Mouse (Mus musculus) testis, adult 2 months (tissue): ENCODE measurements around the gene Hsph1. TPM values are rescaled to one million over a fixed set of nuclear protein-coding genes. Genes with fewer than 3 reads are reported as not detected.

Experiments used
- H3K27ac ChIP-seq: fragments of 200-500 bp; 2 replicates; pipeline ENCODE4 v1.5.1; 2012; ENCODE audit warnings: low read depth, low read length; ENCODE audit not compliant: control insufficient read depth, insufficient read depth
- H3K27me3 ChIP-seq: fragments of 200-500 bp; 2 replicates; pipeline ENCODE4 v1.6.1; 2012; ENCODE audit warnings: mild to moderate bottlenecking, low read length, moderate library complexity; ENCODE audit not compliant: control insufficient read depth, insufficient read depth
- H3K36me3 ChIP-seq: fragments of 200-500 bp; 2 replicates; pipeline ENCODE4 v1.6.1; 2012; ENCODE audit warnings: mild to moderate bottlenecking, low read length; ENCODE audit not compliant: control insufficient read depth, insufficient read depth
- H3K4me1 ChIP-seq: fragments of 200-500 bp; 2 replicates; pipeline ENCODE4 v1.6.1; 2012; ENCODE audit warnings: low read length; ENCODE audit not compliant: control insufficient read depth, insufficient read depth
- H3K4me3 ChIP-seq: fragments of 200-500 bp; 2 replicates; pipeline ENCODE4 v1.5.1; 2012; ENCODE audit warnings: low read depth, mild to moderate bottlenecking, low read length, moderate library complexity, mixed read lengths; ENCODE audit not compliant: control insufficient read depth
- CTCF ChIP-seq: fragments of 200-500 bp; IDR thresholded peaks from 2 replicates; pipeline ENCODE4 v1.5.1; 2012; ENCODE audit warnings: low read depth, mild to moderate bottlenecking, inconsistent platforms, low read length, moderate library complexity; ENCODE audit not compliant: control insufficient read depth, insufficient read depth, insufficient replicate concordance
- POLR2A ChIP-seq: fragments of 200-500 bp; IDR thresholded peaks from 2 replicates; pipeline ENCODE4 v1.6.1; 2012; ENCODE audit warnings: low read depth, mild to moderate bottlenecking, inconsistent platforms, low read length, moderate library complexity; ENCODE audit not compliant: control insufficient read depth
- polyA plus RNA-seq: library from polyadenylated mRNA; depleted of rRNA; stranded (reverse); fragments of >200 nt; gene quantifications from 2 replicates; pipeline ENCODE4 v1.2.3, GENCODE M21; 2012

Gene Hsph1
- polyA plus RNA-seq, 1 experiment, result 22.7 TPM

DNA sequence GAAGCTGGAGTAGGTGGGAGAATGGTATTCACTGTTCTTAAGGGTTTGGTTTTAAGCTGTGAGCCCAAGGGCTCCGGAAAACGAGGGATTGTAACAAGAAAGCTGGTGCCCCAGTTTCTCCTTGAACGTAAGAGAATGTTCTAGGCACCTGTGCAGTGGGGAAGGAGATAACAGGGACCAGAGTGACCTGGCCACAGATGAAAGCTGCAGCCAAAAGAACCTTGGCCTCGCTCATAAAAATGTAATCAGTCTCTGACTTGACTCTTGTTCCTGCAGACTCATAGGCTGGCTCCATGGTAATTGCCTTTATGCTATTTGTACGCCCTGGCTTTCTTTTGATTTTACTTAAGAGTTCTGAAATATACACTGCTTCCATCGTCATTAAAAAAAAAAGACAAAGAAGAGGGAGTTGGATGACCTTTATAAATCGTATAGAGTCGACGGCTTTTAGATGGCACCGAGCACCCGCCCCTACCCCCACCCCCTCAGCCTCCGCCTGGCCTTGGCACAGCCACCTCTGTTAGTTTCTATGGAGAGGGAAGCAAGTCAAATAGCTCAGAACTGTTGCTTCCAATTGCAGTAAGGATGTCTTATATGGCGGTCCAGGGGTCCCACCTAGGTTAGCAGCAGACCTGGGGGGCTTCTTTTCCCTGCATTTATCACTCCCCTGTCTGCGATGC lies 13.5 kb upstream of the Hsph1 start:
- H3K36me3 ChIP-seq, result no peaks in the 10 kb centered on the region
- no peak for TF ChIP-seq POLR2A
- no peak for TF ChIP-seq CTCF
- H3K27ac ChIP-seq, result no peak overlapping the region
- no peaks in the 10 kb centered on the region for H3K27me3 ChIP-seq
- no peak overlapping the region for H3K4me3 ChIP-seq
- H3K4me1 ChIP-seq, result no peaks in the 10 kb centered on the region

GRCm38 (mm10) chr5:149648895-149649406 lies 12.8 kb upstream of the Hsph1 start:
- Histone ChIP-seq H3K36me3 (no peaks in the 10 kb centered on the region), H3K4me3 (no peak overlapping the region), H3K27me3 (no peaks in the 10 kb centered on the region), H3K4me1 (no peaks in the 10 kb centered on the region), H3K27ac (no peak overlapping the region)
- TF ChIP-seq CTCF, result no peak
- no peak for TF ChIP-seq POLR2A

DNA sequence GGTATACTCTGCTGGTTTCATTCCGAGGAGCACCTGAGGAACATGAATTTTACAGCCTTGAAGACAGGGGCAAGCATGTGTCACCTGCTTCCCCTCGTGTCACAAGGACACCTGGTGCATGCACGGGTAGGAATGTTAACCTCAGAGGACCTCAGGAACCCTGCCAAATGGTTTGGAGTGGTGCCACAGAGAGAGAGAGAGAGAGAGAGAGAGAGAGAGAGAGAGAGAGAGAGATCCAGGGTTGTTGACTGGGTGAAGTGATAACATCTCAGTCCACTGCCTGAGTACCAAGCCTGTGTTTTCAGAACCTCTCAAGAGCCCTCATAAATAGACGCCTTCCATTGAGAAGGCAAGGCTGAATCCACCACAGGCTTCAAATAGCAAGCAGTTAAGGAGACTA lies 12.0 kb upstream of the Hsph1 start:
- Histone ChIP-seq H3K36me3 (no peaks in the 10 kb centered on the region), H3K27ac (no peak overlapping the region), H3K4me3 (no peak overlapping the region), H3K4me1 (no peaks in the 10 kb centered on the region), H3K27me3 (no peaks in the 10 kb centered on the region)
- no peak for TF ChIP-seq POLR2A
- no peak for TF ChIP-seq CTCF

DNA sequence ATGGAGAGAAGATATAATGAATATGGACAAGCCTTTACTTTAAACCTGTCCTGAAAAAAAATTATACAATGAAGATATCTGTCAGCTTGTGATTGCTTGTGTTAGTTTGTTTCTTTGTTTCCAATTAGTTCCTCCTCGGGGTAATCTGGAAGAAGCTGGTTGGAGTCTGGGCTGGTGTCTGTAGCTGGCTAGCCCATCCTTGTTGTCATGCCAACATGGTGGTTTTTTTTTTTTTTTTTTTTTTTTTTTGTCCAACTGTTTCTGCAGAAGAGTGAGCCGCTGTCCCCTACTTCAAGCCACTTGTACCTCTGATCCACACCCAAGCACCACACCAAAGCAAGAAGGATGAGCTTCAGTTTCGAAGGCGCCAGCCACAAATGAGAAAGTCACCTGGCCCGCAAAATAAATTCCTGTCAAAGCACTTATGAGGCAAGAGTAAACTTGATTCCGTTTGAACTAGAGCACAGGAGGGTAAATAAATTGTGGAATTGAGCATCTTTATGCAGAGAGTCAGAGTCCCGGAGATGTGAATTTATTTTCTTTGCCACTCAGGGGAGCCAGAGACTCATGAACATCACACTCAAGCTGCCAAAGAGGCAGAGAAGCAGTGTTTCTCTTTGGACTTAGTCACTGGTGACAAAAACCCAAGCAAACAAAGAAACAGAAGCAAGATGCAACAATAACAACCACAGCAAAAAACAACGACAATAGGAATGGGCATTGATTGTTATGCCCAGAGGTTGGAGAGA lies 11.4 kb upstream of the Hsph1 start:
- H3K27me3 ChIP-seq, result no peaks in the 10 kb centered on the region
- TF ChIP-seq POLR2A (no peak), CTCF (no peak)
- H3K4me1 ChIP-seq, result no peaks in the 10 kb centered on the region
- H3K27ac ChIP-seq, result no peak overlapping the region
- H3K4me3 ChIP-seq, result no peak overlapping the region
- H3K36me3 ChIP-seq, result no peaks in the 10 kb centered on the region

DNA sequence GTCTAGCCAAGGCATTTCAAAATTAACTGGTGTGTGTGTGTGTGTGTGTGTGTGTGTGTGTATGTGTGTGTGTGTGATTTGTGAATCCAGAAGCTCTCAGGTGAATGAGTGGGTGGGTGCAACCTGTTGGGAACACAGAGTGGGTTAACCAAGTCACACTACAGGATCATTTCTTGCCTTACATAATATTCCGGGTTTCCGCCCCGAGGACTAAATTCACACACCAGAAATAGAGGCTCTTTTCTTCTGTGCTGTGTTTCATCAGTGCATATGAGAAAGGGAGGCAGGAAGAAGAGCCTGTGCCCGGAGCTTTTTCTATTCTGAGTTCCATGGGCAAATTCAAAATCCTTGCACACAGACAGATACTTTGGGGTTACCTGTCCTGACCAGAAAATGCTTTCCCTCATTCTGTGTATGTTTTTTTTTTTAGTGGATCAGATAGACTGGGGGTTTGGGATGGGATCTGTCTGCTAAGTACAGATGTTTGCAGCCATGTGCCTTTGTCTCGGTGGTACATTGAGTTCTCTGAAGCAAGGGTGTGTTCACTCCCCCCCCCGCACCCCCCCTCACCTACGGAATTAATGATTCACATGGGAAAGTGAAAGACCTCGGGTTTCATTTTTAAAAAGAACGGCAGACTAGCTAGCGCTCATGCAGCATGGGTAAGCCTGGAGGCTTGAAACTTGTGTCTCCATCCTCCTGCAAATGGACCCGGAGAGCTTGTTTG lies 6.8 kb upstream of the Hsph1 start:
- no peaks in the 10 kb centered on the region for H3K27me3 ChIP-seq
- no peaks in the 10 kb centered on the region for H3K36me3 ChIP-seq
- H3K27ac ChIP-seq, result no peak overlapping the region
- no peak for TF ChIP-seq CTCF
- no peak for TF ChIP-seq POLR2A
- no peak overlapping the region for H3K4me3 ChIP-seq
- H3K4me1 ChIP-seq, result no peaks in the 10 kb centered on the region

DNA sequence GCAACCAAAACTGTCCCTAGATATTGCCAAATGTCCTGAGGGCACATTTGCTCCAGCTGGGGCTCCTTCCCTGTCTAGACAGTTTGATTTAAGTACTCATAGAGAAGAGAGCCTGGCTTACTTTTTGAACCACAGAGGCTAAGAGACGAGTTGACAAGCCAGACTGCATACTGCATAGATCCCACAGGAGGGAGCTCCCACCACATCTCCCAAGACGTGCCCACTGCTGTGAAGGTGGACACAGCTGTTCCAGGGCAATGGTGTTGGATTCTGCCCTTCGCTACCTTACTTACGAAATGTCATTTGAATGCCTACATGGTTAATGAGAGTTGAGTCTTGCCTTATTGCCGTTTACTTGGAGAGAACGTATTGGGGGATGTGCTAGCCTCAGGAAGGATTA lies 6.2 kb upstream of the Hsph1 start:
- Histone ChIP-seq H3K4me1 (no peaks in the 10 kb centered on the region), H3K36me3 (no peaks in the 10 kb centered on the region), H3K27me3 (no peaks in the 10 kb centered on the region), H3K27ac (no peak overlapping the region), H3K4me3 (no peak overlapping the region)
- no peak for TF ChIP-seq POLR2A
- no peak; the same call in 1 of the 2 replicates for TF ChIP-seq CTCF

DNA sequence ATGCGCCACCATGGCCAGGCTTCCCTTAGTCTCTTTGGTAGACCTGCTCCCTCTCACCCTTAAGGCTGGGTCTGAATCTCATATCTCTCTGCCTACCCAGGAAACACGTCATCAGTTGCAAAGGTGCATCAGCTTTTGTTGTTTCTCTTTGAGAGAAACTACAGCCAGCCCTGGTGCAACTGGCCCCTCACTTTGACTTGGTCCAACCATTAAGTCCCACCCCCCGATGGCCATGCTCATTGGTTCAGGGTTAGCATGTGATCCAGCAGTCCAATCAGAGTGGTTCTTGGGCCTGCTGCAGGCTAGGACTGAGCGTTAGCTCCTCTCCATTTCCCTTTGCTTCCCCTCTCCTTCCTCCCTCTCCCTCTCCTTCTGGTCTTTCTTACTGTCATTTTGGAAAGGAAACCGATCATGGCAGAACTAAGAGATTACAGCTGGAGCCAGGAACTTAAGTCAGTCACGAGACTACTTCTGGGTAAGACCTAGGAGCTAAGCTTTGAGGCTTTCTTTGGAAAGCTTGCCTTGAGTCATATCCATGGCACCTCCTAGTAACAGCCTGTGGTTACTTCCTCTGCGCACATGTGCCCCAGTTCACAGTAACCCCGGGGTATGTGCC lies 5.2 kb upstream of the Hsph1 start:
- Histone ChIP-seq H3K4me3 (no peak overlapping the region; the same call in 1 of the 2 replicates), H3K27ac (no peak overlapping the region), H3K36me3 (no peaks in the 10 kb centered on the region), H3K4me1 (no peaks in the 10 kb centered on the region), H3K27me3 (no peaks in the 10 kb centered on the region)
- no peak for TF ChIP-seq CTCF
- no peak for TF ChIP-seq POLR2A
